Mouse (Mus musculus): ENCODE measurements around the gene Srsf6.
"Not testable (repeated sequence)": the region's sequence is repeated elsewhere in the genome, so short reads cannot be mapped to it uniquely, and the experiment has no call there.

GRCm38 (mm10) chr2:162899256-162899655 lies 32.1 kb upstream of the Srsf6 start:
- TF ChIP-seq CTCF (IDR thresholded peaks at IDR 0.05; ENCODE audit: borderline replicate concordance, control insufficient read depth, extremely low read depth, insufficient read depth, low read length, poor library complexity); POLR2A (IDR thresholded peaks at IDR 0.05; ENCODE audit: control insufficient read depth, extremely low read depth, insufficient read depth, low read length, poor library complexity): not testable (repeated sequence)
